Mouse (Mus musculus) cortical plate, adult 2 months (tissue): ENCODE data around the gene Prkaa1.

Source experiments
- CTCF ChIP-seq: fragments of 200-500 bp; IDR thresholded peaks from 2 replicates; pipeline ENCODE4 v1.5.1; 2011; ENCODE audit warnings: mild to moderate bottlenecking, control low read depth, low read length; ENCODE audit not compliant: insufficient read depth; ENCODE audit errors: extremely low read depth
- POLR2A ChIP-seq: fragments of 200-500 bp; IDR thresholded peaks from 2 replicates; pipeline ENCODE4 v1.6.1; 2011; ENCODE audit warnings: mild to moderate bottlenecking, low read length, control low read depth; ENCODE audit not compliant: insufficient read depth; ENCODE audit errors: extremely low read depth

DNA sequence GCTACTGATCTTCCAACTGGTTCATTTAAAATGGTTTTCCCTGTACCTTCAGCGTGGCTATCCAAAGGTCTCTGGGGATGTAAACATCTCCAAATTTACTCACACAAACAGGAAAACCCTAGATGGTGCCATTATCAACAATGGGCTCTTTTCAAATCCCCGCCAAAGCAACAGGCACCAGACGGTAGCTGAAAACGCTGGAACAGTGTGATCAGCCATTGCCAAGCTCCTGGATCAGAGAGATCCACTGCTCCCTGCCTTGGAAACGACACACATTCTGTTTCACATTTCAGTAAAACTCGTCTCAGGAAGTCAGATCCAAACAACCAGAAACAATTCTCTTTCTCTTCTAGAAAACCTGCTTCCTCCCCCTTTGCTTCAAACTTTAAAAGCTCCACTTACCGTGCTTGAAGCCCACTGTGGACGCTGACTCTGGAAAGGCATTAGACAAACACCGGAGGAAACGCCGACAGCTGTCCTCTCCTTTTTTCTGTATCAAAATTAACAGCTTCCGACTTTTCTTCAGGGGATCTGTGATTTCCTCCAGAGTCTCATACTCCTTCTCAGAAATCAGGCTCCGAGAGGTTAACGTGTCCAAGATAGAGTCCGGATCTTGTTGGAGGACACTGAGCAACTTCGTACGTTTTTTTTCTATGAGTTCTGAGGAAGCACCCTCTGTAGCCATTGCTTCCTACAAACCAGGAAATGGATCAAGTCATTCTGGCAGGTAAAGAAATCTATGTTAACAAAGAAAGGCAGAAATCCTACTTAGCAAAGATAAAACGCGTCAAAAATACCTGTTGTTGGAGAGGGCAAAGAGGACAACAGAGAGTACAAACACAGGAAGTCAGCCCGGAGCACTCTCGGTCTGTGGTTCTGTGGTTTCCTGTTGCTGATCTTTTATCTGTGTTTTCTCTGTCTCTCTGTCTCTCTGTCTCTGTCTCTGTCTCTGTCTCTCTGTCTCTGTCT lies 35.7 kb upstream of the Prkaa1 start, which contains the start of gene Card6:
- TF ChIP-seq CTCF (no peak), POLR2A (no peak)
